Mouse (Mus musculus) embryonic facial prominence, embryonic 13.5 days (tissue): ENCODE results near the gene Cpox. TPM values are rescaled to one million over a fixed set of nuclear protein-coding genes. Genes with fewer than 3 reads are reported as not detected.

ENCODE experiments used
- ATAC-seq: fragments of 200-750 bp; cut with Nextera tagmentation; 2 replicates; pipeline ENCODE4 v1.8.0; 2017; ENCODE audit warnings: low read depth; ENCODE audit not compliant: insufficient number of reproducible peaks, insufficient read depth, low FRiP score, low TSS enrichment
- H3K27ac ChIP-seq: fragments of 300-500 bp; sonication (generic); 2 replicates; pipeline ENCODE4 v1.5.1; 2015; ENCODE audit warnings: moderate library complexity, mild to moderate bottlenecking, inconsistent platforms
- H3K27me3 ChIP-seq: fragments of 300-500 bp; sonication (generic); 2 replicates; pipeline ENCODE4 v1.6.1; 2015; ENCODE audit warnings: mild to moderate bottlenecking, inconsistent platforms
- H3K36me3 ChIP-seq: fragments of 300-500 bp; sonication (generic); 2 replicates; pipeline ENCODE4 v1.6.1; 2015; ENCODE audit warnings: mild to moderate bottlenecking, inconsistent platforms
- H3K4me1 ChIP-seq: fragments of 300-500 bp; sonication (generic); 2 replicates; pipeline ENCODE4 v1.6.1; 2015; ENCODE audit warnings: inconsistent platforms
- H3K4me2 ChIP-seq: fragments of 300-500 bp; sonication (generic); 2 replicates; pipeline ENCODE4 v1.6.1; 2015; ENCODE audit warnings: moderate library complexity, mild to moderate bottlenecking, inconsistent platforms
- H3K4me3 ChIP-seq: fragments of 300-500 bp; sonication (generic); 2 replicates; pipeline ENCODE4 v1.5.1; 2015; ENCODE audit warnings: mild to moderate bottlenecking, inconsistent platforms
- H3K9ac ChIP-seq: fragments of 300-500 bp; sonication (generic); 2 replicates; pipeline ENCODE4 v1.6.1; 2015; ENCODE audit warnings: mild to moderate bottlenecking, inconsistent platforms
- H3K9me3 ChIP-seq: fragments of 300-500 bp; sonication (generic); 2 replicates; pipeline ENCODE4 v1.6.1; 2016; ENCODE audit warnings: inconsistent platforms
- WGBS: fragments of 180-500 bp; shearing (Covaris S2); methylation state at CpG from one replicate; pipeline ENCODE4 v1.1.7; 2015; ENCODE audit warnings: mixed read lengths; 5-methylcytosine and 5-hydroxymethylcytosine counted together
- polyA plus RNA-seq: library from polyadenylated mRNA; unstranded; fragments of >200 nt; fragmentation: Nextera tagmentation; extraction: Ambion mirVana; gene quantifications from 2 replicates; pipeline ENCODE4 v1.2.1, GENCODE M21; 2015

Cpox gene
- polyA plus RNA-seq, 1 experiment from 2014 or later: 21.0 TPM

GRCm38 (mm10) chr16:58671212-58671985, 1.3 kb downstream of the Cpox start:
- ATAC-seq: no peak

DNA sequence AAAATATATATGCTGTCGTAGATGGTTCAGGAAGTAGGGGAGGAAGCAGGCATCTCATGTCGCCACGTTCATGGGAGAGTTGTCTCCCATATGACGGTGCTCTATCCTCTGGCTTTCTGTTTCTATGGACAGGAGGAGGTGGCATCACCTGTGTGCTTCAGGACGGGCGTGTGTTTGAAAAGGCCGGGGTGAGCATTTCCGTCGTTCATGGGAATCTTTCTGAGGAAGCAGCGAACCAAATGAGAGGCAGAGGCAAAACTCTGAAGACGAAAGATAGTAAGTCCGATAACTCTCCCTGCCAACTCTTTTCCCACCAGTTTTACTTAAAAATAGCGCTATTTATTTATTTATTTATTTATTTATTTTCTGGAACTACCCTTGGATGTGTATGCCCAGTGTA, 2.3 kb downstream of the Cpox start:
- no peak for ATAC-seq
- 91% methylated on average over 13 of the region's 13 CpGs for WGBS
- Histone ChIP-seq H3K9ac (no peak overlapping the region), H3K9me3 (no peaks in the 10 kb centered on the region), H3K4me2 (no peak overlapping the region), H3K27me3 (no peaks in the 10 kb centered on the region), H3K4me3 (no peak overlapping the region), H3K4me1 (peaks cover 17% of the 10 kb centered on the region), H3K27ac (no peak overlapping the region), H3K36me3 (peaks cover 37% of the 10 kb centered on the region)

More at GRCm38 (mm10) chr16:58671212-58671985, 1.3 kb downstream of the Cpox start:
- WGBS: 72% methylated on average over 8 of the region's 8 CpGs
- Histone ChIP-seq H3K4me3 (peak overlapping the region; percentile 94), H3K9ac (no peak overlapping the region), H3K9me3 (no peaks in the 10 kb centered on the region), H3K4me2 (peak overlapping the region; percentile 80), H3K4me1 (peaks cover 15% of the 10 kb centered on the region), H3K36me3 (peaks cover 30% of the 10 kb centered on the region), H3K27me3 (no peaks in the 10 kb centered on the region), H3K27ac (no peak overlapping the region)

GRCm38 (mm10) chr16:58673811-58674410, 3.8 kb downstream of the Cpox start:
- ATAC-seq: no peak
- 95% methylated on average over 15 of the region's 15 CpGs for WGBS
- peaks cover 17% of the 10 kb centered on the region for H3K4me1 ChIP-seq
- no peaks in the 10 kb centered on the region for H3K27me3 ChIP-seq
- H3K9me3 ChIP-seq: no peaks in the 10 kb centered on the region
- H3K4me3 ChIP-seq: no peak overlapping the region
- H3K4me2 ChIP-seq: no peak overlapping the region
- no peak overlapping the region for H3K9ac ChIP-seq
- H3K27ac ChIP-seq: no peak overlapping the region
- H3K36me3 ChIP-seq: peaks cover 47% of the 10 kb centered on the region

- no peak overlapping the region for H3K27ac ChIP-seq
- no peak overlapping the region for H3K4me3 ChIP-seq
- no peak overlapping the region for H3K4me2 ChIP-seq
- 95% methylated on average over 13 of the region's 13 CpGs for WGBS
- H3K9me3 ChIP-seq: no peaks in the 10 kb centered on the region
- H3K4me1 ChIP-seq: peaks cover 17% of the 10 kb centered on the region
- no peak for ATAC-seq
- H3K9ac ChIP-seq: no peak overlapping the region
- H3K27me3 ChIP-seq: no peaks in the 10 kb centered on the region
- H3K36me3 ChIP-seq: peaks cover 47% of the 10 kb centered on the region
These were observed 5.2 kb downstream of the Cpox start for GRCm38 (mm10) chr16:58675256-58675655.

DNA sequence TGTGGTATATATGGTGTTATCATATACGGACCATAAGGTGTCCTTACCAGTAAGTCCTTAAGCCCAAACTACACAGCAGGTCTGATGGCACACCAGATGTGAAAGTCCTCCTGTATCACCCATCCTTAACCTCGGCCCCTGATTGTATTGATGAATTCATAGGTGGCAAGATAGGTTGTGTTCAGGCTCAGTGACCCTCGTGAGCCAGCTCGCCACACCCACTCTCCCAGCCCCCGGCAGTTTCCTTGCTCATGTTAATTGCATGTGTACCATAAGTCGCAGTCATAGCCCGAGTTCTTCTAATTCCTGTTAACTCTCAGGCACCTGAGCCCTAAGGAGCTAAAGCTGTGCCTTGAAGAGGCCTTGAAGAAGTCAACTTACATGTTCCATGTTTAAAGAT, 6.1 kb downstream of the Cpox start:
- no peak for ATAC-seq
- 81% methylated on average over 7 of the region's 7 CpGs for WGBS
- peaks cover 52% of the 10 kb centered on the region for H3K36me3 ChIP-seq

DNA sequence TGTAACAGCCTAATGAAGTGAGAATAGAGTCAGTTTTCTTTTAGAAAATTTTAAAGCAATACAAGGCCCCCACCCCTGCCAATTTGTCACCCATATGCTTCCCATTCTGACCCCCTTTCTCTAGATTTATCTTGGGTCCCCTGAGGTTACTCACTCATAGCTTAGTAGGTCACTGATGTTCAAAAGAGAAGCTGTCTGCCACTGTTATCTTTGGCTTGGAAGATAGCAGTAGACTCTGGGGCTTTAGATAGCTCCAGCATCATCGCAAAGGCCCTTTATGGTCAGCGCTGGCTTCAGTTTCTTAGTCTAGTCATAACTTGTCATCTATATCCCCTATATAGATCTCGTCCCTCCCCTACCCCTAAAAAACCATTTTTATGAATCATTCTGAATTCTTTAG, 6.5 kb downstream of the Cpox start:
- Histone ChIP-seq H3K4me1 (peaks cover 9% of the 10 kb centered on the region), H3K4me3 (no peak overlapping the region), H3K9me3 (no peaks in the 10 kb centered on the region), H3K27ac (no peak overlapping the region), H3K9ac (no peak overlapping the region), H3K36me3 (peaks cover 57% of the 10 kb centered on the region), H3K27me3 (no peaks in the 10 kb centered on the region), H3K4me2 (no peak overlapping the region)
- ATAC-seq: no peak
- 79% methylated on average over 3 of the region's 3 CpGs for WGBS

More for the DNA sequence above, 6.1 kb downstream of the Cpox start:
- Histone ChIP-seq H3K4me3 (no peak overlapping the region), H3K4me1 (peaks cover 14% of the 10 kb centered on the region), H3K27me3 (no peaks in the 10 kb centered on the region), H3K9me3 (no peaks in the 10 kb centered on the region), H3K4me2 (no peak overlapping the region), H3K9ac (no peak overlapping the region), H3K27ac (no peak overlapping the region)

GRCm38 (mm10) chr16:58677491-58677890, 7.4 kb downstream of the Cpox start:
- Histone ChIP-seq H3K9ac (no peak overlapping the region), H3K9me3 (no peaks in the 10 kb centered on the region), H3K4me2 (no peak overlapping the region), H3K27me3 (no peaks in the 10 kb centered on the region), H3K36me3 (peaks cover 59% of the 10 kb centered on the region), H3K4me1 (peaks cover 5% of the 10 kb centered on the region; the same call in 1 of the 2 replicates), H3K27ac (no peak overlapping the region; the same call in 1 of the 2 replicates), H3K4me3 (no peak overlapping the region)
- no peak for ATAC-seq
- WGBS: 54% methylated on average over 5 of the region's 5 CpGs

GRCm38 (mm10) chr16:58678660-58679059, 8.6 kb downstream of the Cpox start:
- H3K4me3 ChIP-seq: no peak overlapping the region
- 82% methylated on average over 7 of the region's 7 CpGs for WGBS
- H3K9me3 ChIP-seq: no peaks in the 10 kb centered on the region
- H3K9ac ChIP-seq: no peak overlapping the region
- H3K4me1 ChIP-seq: 0 out of 2 replicates have a peak, but pooled peaks cover 5% of the 10 kb centered on the region
- H3K27ac ChIP-seq: no peak overlapping the region
- no peak for ATAC-seq
- H3K4me2 ChIP-seq: no peak overlapping the region
- peaks cover 51% of the 10 kb centered on the region for H3K36me3 ChIP-seq
- H3K27me3 ChIP-seq: no peaks in the 10 kb centered on the region

DNA sequence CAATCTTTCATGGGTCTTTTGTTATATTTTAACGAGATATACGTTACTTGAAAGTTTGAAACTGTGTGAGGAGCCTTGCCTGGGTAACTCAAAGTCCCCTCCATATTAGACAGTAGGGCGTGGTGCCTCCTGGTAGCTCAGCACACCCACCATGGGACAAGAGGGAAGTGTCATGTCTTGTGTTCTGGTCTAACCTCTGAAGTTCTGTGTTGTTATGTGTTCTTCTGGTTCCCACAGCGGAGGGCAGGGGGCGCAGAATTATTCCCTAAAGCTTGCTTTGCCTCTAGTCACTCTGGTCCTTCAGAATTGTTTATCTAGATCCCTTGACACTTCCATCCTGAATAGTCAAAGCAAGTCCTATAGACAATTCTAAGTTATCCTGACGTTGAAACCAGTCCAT, 12.0 kb downstream of the Cpox start:
- H3K9ac ChIP-seq: no peak overlapping the region
- H3K9me3 ChIP-seq: no peaks in the 10 kb centered on the region
- H3K4me3 ChIP-seq: no peak overlapping the region
- H3K4me1 ChIP-seq: no peaks in the 10 kb centered on the region
- peaks cover 25% of the 10 kb centered on the region for H3K36me3 ChIP-seq
- H3K27ac ChIP-seq: no peak overlapping the region
- H3K27me3 ChIP-seq: no peaks in the 10 kb centered on the region
- 94% methylated on average over 6 of the region's 6 CpGs for WGBS
- no peak overlapping the region for H3K4me2 ChIP-seq
- ATAC-seq: no peak

DNA sequence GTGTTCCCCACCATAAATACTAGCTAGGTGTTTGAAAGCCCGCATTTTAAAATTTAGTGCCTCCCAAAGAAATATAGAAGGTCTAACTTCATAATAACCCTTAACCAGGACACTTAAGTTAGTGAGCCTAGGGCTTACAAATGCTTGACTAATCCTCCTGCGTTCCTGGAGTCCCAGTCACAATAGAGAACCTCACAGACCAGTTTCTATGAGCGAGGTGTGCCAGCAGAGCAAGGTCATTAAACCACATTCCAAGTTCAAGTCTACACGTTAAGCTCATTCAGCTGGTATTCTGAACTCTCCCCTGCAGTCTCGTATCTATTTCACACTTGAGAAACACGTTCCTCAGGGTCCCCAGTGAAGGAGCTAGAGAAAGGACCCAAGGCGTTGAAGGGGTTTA, 12.8 kb downstream of the Cpox start:
- Histone ChIP-seq H3K4me1 (no peaks in the 10 kb centered on the region), H3K27me3 (no peaks in the 10 kb centered on the region), H3K4me2 (no peak overlapping the region), H3K27ac (no peak overlapping the region), H3K9ac (no peak overlapping the region), H3K9me3 (no peaks in the 10 kb centered on the region), H3K4me3 (no peak overlapping the region), H3K36me3 (peaks cover 19% of the 10 kb centered on the region)
- ATAC-seq: no peak
- WGBS: 75% methylated on average over 7 of the region's 7 CpGs

DNA sequence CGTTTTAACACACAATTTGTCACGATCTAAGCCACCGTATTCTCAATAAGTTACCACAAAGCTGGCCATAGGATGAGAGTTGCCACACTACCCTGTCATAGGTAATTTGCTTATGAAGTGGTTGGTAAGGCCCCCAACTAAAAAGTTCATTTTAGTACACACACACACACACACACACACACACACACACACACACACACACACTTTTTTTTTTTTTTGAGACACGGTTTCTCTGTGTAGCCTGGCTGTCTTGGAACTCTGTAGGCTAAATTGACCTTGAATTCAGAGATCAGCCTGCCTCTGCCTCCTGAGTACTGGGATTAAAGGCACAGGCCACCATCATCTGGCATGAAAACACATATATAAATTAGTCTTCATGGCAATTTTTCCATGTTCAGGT, 13.8 kb downstream of the Cpox start:
- Histone ChIP-seq H3K9ac (no peak overlapping the region), H3K27me3 (no peaks in the 10 kb centered on the region), H3K9me3 (no peaks in the 10 kb centered on the region), H3K4me1 (no peaks in the 10 kb centered on the region), H3K4me3 (no peak overlapping the region), H3K27ac (no peak overlapping the region), H3K36me3 (peaks cover 11% of the 10 kb centered on the region), H3K4me2 (no peak overlapping the region)
- ATAC-seq: no peak
- WGBS: 89% methylated on average over 4 of the region's 4 CpGs

DNA sequence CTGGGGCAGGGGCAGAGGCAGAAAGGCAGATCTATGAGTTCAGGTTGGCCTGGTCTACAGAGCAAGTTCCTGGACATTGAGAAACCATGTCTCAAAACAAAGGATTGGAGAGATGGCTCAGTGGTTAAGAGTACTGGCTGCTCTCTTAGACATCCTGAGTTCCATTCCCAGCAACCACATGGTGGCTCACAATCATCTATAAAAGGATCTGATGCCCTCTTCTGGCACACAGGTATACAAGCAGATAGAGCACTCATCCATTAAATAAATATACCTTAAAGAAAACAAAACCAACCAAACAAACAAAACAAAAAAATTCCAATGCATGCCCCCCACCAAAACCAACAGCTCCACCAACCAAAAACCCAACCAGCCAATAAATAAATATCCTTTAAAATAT, 14.4 kb downstream of the Cpox start:
- H3K4me1 ChIP-seq: no peaks in the 10 kb centered on the region
- no peaks in the 10 kb centered on the region for H3K27me3 ChIP-seq
- ATAC-seq: no peak
- no peak overlapping the region for H3K27ac ChIP-seq
- no peak overlapping the region for H3K4me2 ChIP-seq
- H3K36me3 ChIP-seq: peaks cover 11% of the 10 kb centered on the region; the same call in 1 of the 2 replicates
- no peaks in the 10 kb centered on the region for H3K9me3 ChIP-seq
- no peak overlapping the region for H3K9ac ChIP-seq
- no peak overlapping the region for H3K4me3 ChIP-seq
